Mouse (Mus musculus): Measurements from ENCODE around the gene Smim24. TPM values are rescaled to one million over a fixed set of nuclear protein-coding genes. Genes with fewer than 3 reads are reported as not detected.

Gene Smim24
- total and polyA plus RNA-seq, 3 experiments = 1.4 to 5.4 (median 1.6) TPM

GRCm38 (mm10) chr10:81409330-81409729 is 16.5 kb downstream of the Smim24 start:
- no peak for DNase-seq

- peak; percentile 39 for DNase-seq
These were observed 17.5 kb downstream of the Smim24 start for GRCm38 (mm10) chr10:81410350-81410749.

- DNase-seq = peak; percentile 70
These were observed 18.1 kb downstream of the Smim24 start for GRCm38 (mm10) chr10:81410981-81411380.

GRCm38 (mm10) chr10:81411471-81412400 is 18.9 kb downstream of the Smim24 start:
- DNase-seq = peak; percentile 85

DNA sequence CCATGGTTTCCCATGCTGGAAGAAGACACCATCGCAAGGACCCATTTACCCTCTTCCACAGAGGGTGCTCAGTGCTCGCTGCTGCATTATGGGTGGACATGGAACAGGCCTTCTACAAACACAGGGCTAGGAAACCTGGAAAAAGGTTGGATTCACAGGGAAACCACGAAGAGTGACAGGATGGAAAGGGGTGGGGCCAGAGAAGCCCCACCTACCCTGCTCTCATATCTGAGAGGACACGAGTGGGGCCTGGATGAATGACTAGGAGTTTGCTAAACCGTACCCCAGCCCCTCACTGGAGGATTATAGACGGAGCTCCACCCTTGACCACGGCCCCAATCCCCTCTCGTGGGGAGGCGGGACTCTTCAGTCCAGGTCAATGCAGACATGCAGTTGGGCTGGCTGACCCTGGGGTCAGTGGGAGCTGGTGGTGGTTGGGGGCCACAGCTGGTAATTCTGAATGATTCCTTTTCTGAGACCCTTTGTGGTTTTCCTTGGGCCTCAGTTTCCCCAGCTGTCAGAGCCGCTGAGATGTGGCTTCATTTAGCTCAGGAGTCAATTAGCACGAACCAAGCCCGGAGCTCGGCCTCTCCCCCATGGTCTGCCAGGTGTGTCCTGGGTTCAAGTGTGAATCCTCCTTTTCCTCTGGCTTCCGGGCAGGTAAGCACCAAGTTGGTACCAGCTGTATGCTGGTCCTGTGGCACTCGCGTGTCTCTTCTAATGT is 19.9 kb downstream of the Smim24 start:
- DNase-seq = no peak

GRCm38 (mm10) chr10:81413310-81414261 is 20.7 kb downstream of the Smim24 start:
- peak; percentile 90 for DNase-seq

GRCm38 (mm10) chr10:81414682-81415081 is 21.8 kb downstream of the Smim24 start:
- DNase-seq = no peak

GRCm38 (mm10) chr10:81415146-81415545 is 22.3 kb downstream of the Smim24 start:
- no peak for DNase-seq

- DNase-seq = no peak
These were observed 22.9 kb downstream of the Smim24 start for GRCm38 (mm10) chr10:81415549-81416310.

DNA sequence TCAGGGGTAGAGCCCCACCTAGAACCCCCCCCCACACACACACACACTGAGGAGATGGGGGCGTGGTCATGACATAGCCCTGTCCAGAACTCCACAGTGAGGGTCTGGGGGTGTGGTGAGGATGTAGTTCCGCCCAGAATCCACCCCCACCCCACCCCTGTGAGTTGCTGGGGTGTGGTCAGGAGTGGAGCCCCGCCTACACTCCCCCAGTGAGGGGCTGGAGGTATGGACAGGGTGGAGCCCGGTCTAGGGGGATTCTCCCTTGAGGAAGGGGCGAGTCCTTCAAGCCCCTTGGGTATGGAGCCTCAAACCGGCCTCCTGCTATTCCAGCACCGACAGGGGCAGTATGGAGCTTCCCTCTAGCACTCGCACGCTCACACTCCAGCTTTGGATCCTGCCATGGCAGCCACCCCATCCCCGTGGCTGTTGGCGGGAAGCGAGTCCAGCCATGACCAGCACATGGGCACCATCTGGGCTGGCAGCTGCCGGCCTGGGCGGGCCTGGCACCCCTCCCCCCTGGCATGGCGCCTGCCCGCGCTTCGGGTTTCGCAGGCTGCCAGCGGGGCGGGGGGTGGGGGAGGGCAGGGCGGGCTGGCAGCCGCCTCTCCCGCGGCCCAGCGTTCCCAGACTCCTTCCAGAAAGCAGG is 23.9 kb downstream of the Smim24 start:
- DNase-seq = peak; percentile 88

- peak; percentile 53 for DNase-seq
These were observed 24.7 kb downstream of the Smim24 start for GRCm38 (mm10) chr10:81417227-81418215.

- DNase-seq = peak; percentile 4
These were observed 25.6 kb downstream of the Smim24 start for GRCm38 (mm10) chr10:81418216-81419070.

DNA sequence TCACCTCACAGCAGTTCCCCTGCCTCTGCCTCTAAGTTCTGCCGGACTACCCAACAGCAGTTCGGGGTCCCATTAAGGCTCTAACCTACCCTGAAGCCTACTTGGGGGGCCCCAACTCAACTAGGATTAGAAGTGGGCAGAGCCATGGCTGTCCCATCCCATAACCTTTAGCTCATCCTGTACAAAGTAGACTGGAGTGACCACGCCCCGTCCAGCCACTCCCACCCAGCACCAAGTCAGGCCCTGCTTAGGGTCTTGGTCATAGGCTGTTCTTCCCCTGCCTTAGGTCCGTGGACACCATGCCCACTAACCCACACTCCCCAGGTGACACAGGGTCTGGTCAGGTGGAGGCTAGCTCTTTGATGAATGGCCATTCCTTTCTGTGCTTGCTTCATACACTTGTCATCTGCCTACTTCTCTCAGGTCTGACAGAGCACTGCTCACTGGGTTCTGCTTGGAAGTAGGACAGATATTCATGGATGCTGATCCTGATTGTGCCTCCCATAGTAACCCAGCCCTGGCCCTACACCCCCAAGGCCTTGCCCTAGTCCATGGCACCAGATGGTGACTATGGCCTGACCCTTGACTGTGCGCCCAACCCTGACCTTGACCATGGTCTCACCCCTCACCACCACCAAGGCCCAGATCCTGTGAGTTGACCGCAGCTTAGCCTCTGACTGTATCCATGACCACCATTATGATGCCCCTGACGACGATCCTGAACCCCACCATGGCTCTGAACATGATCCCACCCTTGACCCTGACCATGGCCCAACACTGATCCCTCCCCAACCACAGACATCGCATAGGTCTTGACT is 26.5 kb downstream of the Smim24 start:
- DNase-seq = peak; percentile 53

DNA sequence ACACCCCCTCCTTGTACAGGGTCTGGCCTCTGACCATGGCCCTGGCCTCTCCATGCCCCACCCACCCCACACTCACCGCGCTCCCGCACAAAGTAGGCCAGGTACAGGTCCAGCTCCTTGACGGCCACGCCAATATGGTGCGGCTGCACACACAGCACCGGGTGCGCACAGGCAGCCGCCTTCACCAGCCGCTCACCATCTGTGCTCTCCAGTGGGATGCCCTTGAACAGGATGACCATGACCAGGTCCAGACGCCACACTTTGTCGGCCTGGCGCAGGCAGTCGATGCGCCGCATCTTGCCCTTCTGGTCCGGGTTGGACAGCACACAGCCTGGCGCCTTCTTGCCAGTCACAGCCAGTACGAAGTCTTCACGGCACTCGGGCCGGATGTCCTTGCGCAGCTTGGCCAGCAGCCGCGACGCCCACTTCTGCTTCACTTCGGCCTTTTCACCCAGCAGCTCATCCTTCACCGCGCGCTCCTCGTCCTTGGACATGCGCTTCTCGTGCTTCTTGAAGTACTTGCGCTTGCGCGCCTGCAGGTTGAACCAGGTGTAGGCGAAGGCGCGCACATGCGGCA is 27.4 kb downstream of the Smim24 start:
- DNase-seq = peak; percentile 82

DNA sequence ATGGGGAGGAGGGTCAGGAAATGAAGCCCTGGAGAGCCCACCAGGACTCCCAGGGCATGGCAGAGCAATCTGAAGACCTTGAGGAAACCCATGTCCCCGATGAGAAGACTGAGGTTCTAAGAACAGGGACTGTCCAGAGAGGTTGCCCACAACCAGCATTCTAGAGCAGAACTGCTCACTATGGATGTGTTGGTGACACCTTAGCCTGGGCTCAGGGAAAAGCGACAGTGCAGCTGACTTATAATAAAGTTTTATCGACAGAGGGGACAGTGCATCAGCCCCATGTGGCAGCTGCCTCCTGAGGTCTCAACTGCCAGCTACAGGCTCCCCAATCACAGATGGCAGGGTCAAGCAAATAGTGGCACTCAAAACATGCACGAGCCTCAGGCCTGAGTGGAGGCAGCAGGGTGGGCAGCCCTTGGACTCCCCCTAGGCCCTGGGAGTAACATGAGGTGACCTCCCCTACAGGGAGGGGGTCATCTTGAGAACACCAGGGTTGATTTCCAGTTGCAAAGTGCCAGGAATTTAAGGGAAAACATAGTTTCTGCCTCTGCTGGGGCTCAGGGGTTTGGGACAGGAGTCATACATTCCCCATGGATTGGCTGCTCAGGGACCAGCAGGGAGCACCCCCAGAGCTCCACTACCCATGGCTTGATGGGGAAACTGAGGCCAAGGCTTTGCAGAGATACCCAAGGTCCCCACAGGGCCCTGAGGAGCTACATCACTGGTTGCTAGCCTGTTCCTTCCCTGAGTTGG is 28.4 kb downstream of the Smim24 start:
- DNase-seq = no peak

DNA sequence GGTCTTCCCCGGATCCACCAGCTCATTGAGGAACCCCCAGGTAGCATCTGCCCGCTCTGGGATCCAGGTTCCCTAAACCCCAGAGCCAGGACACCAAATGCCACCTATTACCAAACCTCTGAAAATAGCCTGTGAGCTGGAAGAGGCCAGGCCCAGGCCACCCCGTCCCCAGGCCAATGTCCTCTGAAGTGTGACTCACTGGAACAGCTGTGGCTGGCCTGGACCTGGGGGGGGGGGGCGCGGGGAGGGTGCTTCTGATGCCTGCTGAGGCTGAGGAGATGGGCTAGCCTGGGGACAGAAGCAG is 28.9 kb downstream of the Smim24 start:
- peak; percentile 75 for DNase-seq
